Mouse (Mus musculus) cerebellum, adult 11-12 months (tissue): ENCODE results near the gene Kdm4b.

Source experiments
- DNase-seq: peaks from one replicate; pipeline ENCODE4 v3.0.0; 2022

Gene Kdm4b

GRCm38 (mm10) chr17:56393889-56394288 is 68.0 kb downstream of the Kdm4b start:
- no peak for DNase-seq

- DNase-seq: no peak
Observed at GRCm38 (mm10) chr17:56396051-56396450, 70.2 kb downstream of the Kdm4b start.

GRCm38 (mm10) chr17:56400221-56400620 is 74.4 kb downstream of the Kdm4b start:
- no peak for DNase-seq

- peak; percentile 79 for DNase-seq
Observed at GRCm38 (mm10) chr17:56401051-56401521, 75.2 kb downstream of the Kdm4b start.

- no peak for DNase-seq
Observed at GRCm38 (mm10) chr17:56405341-56405740, 79.5 kb downstream of the Kdm4b start.

- no peak for DNase-seq
Observed at GRCm38 (mm10) chr17:56405856-56406840, 80.3 kb downstream of the Kdm4b start.

GRCm38 (mm10) chr17:56406878-56407277 is 81.0 kb downstream of the Kdm4b start:
- DNase-seq: no peak

GRCm38 (mm10) chr17:56407379-56407778 is 81.5 kb downstream of the Kdm4b start:
- no peak for DNase-seq

- no peak for DNase-seq
Observed at GRCm38 (mm10) chr17:56408965-56409625, 83.2 kb downstream of the Kdm4b start.

- DNase-seq: no peak
Observed at GRCm38 (mm10) chr17:56409759-56410158, 83.9 kb downstream of the Kdm4b start.

- no peak for DNase-seq
Observed at GRCm38 (mm10) chr17:56411437-56411836, 85.6 kb downstream of the Kdm4b start.

- DNase-seq: peak; percentile 87
Observed at GRCm38 (mm10) chr17:56413113-56413512, 87.3 kb downstream of the Kdm4b start.

- DNase-seq: no peak
Observed at GRCm38 (mm10) chr17:56414785-56415184, 88.9 kb downstream of the Kdm4b start.

- peak; percentile 28 for DNase-seq
Observed at GRCm38 (mm10) chr17:56418304-56418703, 92.4 kb downstream of the Kdm4b start.

- no peak for DNase-seq
Observed at GRCm38 (mm10) chr17:56420022-56420421, 94.2 kb downstream of the Kdm4b start.

- peak; percentile 73 for DNase-seq
Observed at GRCm38 (mm10) chr17:56424726-56425583, 99.1 kb downstream of the Kdm4b start.

GRCm38 (mm10) chr17:56425584-56425914 is 99.7 kb downstream of the Kdm4b start:
- DNase-seq: peak; percentile 80

- DNase-seq: no peak
Observed at GRCm38 (mm10) chr17:56425941-56426340, 100.1 kb downstream of the Kdm4b start.

- no peak for DNase-seq
Observed at GRCm38 (mm10) chr17:56427857-56428256, 102.0 kb downstream of the Kdm4b start.

GRCm38 (mm10) chr17:56431582-56431981 is 105.7 kb downstream of the Kdm4b start:
- DNase-seq: no peak

- no peak for DNase-seq
Observed at GRCm38 (mm10) chr17:56439731-56440460, 114.0 kb downstream of the Kdm4b start.

GRCm38 (mm10) chr17:56442316-56442715 is 116.5 kb downstream of the Kdm4b start:
- no peak for DNase-seq
